Mouse (Mus musculus): ENCODE measurements around the gene Gm13275.
"Not testable (repeated sequence)": the region's sequence is repeated elsewhere in the genome, so short reads cannot be mapped to it uniquely, and the experiment has no call there.

The Gm13275 gene

DNA sequence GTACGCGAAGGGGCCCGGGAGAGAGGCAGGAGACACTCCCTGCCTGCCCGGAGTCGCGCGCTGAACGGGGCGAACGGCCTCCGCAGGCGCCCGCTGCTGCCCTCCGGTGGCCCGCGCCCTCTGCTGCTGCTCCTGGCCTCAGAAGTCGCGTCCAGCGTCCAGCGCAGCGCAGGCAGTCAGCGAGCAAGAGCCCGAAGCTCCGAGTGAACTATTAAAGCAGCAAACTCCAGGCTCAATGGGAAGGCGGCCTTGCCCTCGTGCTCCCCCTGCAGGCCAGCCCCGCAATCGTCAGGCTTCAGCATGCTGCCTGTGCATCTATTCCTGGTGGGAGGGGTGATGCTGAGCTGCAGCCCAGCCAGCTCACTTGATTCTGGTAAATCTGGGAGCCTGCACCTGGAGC, 2.8 kb downstream of the Gm13275 start, which contains the start of gene Gm13279:
Gm13279 (plus strand) TSS at position 301 of the 400 bp plus-strand sequence.
- DNase-seq (ENCODE audit: low read depth, low spot score): not testable (repeated sequence)

DNA sequence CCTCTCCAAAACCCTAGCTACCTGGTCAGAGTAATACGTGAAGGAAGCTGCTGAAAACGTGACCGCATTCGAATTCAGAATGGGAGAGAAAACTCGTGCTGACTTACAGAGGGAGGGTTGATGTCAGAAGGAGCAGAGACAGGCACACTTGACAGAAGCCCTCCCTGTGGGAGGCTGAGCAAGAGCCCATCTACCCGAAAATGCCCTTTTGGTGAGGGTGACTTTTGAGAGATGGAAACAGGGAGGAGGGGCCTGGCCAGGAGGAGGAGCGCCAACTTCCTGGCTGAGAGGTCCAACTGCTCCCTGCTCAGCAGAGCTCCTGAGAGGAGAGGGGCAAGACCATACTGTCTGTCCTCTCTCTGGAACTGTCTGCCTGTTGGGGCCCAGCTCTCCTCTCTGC, 5.1 kb downstream of the Gm13275 start, which contains the start of gene Gm13285:
Gm13285 (plus strand) TSS at position 301 of the 400 bp plus-strand sequence.
- not testable (repeated sequence) for DNase-seq (ENCODE audit: low read depth, low spot score)

DNA sequence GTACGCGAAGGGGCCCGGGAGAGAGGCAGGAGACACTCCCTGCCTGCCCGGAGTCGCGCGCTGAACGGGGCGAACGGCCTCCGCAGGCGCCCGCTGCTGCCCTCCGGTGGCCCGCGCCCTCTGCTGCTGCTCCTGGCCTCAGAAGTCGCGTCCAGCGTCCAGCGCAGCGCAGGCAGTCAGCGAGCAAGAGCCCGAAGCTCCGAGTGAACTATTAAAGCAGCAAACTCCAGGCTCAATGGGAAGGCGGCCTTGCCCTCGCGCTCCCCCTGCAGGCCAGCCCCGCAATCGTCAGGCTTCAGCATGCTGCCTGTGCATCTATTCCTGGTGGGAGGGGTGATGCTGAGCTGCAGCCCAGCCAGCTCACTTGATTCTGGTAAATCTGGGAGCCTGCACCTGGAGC, 8.7 kb downstream of the Gm13275 start, which contains the start of gene Gm13287:
Gm13287 (plus strand) TSS at position 301 of the 400 bp plus-strand sequence.
- DNase-seq (ENCODE audit: low read depth, low spot score): not testable (repeated sequence)

DNA sequence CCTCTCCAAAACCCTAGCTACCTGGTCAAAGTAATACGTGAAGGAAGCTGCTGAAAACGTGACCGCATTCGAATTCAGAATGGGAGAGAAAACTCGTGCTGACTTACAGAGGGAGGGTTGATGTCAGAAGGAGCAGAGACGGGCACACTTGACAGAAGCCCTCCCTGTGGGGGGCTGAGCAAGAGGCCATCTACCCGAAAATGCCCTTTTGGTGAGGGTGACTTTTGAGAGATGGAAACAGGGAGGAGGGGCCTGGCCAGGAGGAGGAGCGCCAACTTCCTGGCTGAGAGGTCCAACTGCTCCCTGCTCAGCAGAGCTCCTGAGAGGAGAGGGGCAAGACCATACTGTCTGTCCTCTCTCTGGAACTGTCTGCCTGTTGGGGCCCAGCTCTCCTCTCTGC, 10.9 kb downstream of the Gm13275 start, which contains the start of gene Gm13288:
Gm13288 (plus strand) TSS at position 301 of the 400 bp plus-strand sequence.
- DNase-seq (ENCODE audit: low read depth, low spot score): not testable (repeated sequence)

DNA sequence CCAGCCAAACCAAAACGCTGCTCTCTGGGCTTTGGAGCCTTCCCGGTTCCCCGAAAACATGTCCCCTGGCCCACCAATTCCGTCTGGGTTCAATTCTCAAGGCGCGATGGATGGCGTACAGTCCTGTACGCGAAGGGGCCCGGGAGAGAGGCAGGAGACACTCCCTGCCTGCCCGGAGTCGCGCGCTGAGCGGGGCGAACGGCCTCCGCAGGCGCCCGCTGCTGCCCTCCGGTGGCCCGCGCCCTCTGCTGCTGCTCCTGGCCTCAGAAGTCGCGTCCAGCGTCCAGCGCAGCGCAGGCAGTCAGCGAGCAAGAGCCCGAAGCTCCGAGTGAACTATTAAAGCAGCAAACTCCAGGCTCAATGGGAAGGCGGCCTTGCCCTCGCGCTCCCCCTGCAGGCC, 11.5 kb downstream of the Gm13275 start:
- DNase-seq (ENCODE audit: low read depth, low spot score): not testable (repeated sequence)

DNA sequence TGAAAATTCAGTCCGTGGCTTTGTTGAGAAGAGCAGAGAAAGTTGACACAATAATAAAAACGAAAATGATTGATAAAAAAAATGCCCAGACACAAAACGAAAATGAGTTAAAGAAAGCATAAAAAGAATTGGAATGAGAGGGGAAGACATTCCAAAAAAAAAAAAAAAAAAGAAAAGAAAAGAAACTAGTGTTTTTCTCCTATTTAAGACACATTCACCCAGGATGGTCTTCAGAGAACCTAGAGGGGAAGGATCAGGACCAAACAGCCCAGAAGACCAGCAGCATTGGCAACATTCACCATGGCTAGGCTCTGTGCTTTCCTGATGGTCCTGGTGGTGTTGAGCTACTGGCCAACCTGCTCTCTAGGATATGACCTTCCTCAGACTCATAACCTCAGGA, 21.6 kb downstream of the Gm13275 start, which contains the start of gene Ifna7:
Ifna7 (plus strand) TSS at position 301 of the 400 bp plus-strand sequence.
- DNase-seq (ENCODE audit: low read depth, low spot score): no peak

DNA sequence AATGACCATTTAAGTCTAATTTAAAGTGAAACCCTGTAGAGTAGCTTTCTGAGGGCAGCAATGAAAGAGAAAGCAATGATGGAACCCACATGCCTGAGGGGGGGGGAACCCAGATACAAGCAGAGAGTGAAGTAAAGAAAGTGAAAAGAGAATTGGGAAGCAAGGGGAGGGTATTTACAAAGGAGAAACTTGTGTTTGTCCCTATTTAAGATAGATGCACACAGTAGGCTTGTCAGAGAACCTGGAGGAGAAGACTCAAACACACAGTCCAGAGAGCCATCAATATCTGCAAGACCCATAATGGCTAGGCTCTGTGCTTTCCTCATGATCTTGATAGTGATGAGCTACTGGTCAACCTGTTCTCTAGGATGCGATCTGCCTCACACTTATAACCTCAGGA, 25.4 kb downstream of the Gm13275 start, which contains the start of gene Ifna11:
Ifna11 (plus strand) TSS at position 301 of the 400 bp plus-strand sequence.
- DNase-seq (ENCODE audit: low read depth, low spot score): no peak

DNA sequence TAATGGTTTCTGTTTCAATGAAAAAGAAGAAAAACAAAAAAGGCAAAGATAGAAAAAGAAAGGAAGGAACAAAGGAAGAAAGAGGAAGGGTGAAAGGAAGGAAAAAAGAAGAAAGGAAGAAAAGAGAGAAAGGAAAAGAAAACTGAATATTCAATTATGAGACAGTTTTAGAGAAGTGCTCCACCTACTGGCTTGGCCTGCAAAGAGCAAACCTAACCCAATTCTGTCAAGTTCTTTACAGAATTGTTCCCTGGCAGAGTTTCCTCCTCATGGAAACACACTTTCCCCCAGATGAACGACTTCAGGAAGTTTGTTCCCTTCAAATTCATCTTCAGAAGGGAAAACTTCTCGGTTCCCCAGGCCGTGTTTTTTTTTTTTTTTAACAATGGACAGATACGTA, 28.7 kb downstream of the Gm13275 start:
- DNase-seq (ENCODE audit: low read depth, low spot score): no peak

DNA sequence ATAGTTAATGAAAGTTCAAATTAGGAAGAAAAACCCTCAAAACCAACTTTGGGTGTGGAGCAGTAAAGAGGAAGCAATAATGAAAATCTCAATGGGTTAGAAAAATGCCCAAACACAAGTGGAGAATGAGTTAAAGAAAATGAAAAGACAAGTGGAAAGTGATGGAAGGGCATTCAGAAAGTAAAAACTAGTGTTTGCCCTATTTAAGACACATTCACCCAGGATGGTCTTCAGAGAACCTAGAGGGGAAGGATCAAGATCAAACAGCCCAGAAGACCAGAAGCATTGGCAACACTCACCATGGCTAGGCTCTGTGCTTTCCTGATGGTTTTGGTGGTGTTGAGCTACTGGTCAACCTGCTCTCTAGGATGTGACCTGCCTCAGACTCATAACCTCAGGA, 32.8 kb downstream of the Gm13275 start, which contains the start of gene Ifna6:
Ifna6 (plus strand) TSS at position 301 of the 400 bp plus-strand sequence.
- not testable (repeated sequence) for DNase-seq (ENCODE audit: low read depth, low spot score)

DNA sequence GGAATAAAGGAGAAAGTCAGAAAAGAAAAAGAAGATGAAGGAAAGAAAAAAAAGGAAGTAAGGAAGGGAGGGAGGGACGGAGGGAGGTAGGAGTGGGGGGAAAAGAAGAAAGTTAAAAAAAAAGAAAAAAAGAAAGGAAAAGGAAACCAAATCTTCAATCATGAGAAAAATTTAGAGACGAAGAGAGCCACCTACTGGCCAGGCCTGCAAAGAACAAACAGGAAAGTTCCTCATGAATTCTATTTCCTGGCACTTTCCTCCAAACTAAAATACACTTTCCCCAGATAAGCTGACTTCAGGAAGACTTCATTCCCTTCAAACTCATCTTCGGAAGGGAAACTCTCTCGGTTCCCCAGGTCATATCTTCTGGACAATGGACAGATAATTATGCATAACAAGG, 36.2 kb downstream of the Gm13275 start:
- DNase-seq (ENCODE audit: low read depth, low spot score): no peak

DNA sequence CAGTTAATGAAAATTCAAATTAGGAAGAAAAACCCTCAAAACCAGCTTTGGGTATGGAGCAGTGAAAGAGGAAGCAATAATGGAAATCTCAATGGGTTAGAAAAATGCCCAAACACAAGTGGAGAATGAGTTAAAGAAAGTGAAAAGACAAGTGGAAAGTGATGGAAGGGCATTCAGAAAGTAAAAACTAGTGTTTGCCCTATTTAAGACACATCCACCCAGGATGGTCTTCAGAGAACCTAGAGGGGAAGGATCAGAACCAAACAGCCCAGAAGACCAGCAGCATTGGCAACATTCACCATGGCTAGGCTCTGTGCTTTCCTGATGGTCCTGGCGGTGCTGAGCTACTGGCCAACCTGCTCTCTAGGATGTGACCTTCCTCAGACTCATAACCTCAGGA, 40.9 kb downstream of the Gm13275 start, which contains the start of gene Ifna5:
Ifna5 (plus strand) TSS at position 301 of the 400 bp plus-strand sequence.
- DNase-seq (ENCODE audit: low read depth, low spot score): not testable (repeated sequence)

DNA sequence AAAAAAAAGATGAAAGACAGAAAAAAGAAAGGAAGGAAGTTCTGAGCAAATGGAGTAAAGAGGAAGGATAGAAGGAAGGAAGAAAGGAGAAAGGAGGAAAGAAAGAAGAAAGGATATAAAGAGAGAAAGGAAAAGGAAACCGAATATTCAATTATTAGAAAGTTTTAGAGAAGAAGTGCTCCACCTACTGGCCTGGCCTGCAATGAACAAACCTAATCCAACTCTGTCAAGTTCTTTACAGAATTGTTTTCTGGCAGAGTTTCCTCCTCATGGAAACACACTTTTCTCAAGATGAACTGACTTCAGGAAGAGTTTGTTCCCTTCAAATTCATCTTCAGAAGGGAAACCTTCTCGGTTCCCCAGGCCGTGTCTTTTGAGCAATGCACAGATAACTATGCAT, 44.5 kb downstream of the Gm13275 start:
- DNase-seq (ENCODE audit: low read depth, low spot score): no peak

DNA sequence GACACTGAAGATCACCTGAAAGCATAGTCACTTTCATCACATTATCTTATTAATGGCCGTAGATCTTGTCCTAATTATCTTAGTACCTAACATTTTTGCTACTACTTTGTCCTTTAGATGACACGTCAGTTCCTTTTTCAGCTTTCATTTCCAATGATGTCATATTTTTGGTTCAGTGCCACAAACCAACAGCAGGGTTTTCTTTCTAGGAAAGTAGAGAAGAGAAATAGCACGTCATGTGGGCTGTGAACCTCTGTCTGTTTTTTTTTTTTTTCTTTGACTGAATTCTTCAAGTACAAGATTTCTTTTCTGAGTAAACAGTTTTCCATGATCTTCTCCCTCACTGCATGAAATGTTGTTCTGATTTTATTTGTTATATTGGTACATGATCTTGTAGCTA, 45.8 kb downstream of the Gm13275 start:
- DNase-seq (ENCODE audit: low read depth, low spot score): no peak

DNA sequence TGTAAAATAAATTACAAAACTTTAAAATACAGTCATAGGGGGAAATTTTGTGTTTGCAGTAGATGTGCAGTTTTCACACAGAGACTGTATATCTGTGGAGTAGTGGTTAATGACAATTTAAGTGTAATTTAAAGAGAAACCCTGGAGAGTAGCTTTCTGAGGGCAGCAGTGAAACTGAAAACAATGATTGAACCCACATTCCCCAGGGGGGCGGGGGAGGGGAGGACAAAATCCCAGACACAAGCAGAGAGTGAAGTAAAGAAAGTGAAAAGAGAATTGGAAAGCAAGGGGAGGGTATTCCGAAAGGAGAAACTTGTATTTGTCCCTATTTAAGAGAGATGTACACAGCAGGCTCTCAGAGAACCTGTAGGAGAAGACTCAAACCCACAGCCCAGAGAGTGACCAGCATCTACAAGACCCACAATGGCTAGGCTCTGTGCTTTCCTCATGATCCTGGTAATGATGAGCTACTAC, 47.2 kb downstream of the Gm13275 start, which contains the start of gene Ifna4:
Ifna4 (plus strand) TSS at position 424 of the 474 bp plus-strand sequence.
- no peak for DNase-seq (ENCODE audit: low read depth, low spot score)

Measured in c-Kit-negative CD71-positive TER-119-positive erythroid progenitor cells, embryonic 14.5 days (primary cell).